Mouse (Mus musculus) heart, postnatal 25 days (tissue): ENCODE measurements around the gene Pdzk1. TPM values are rescaled to one million over a fixed set of nuclear protein-coding genes. Genes with fewer than 3 reads are reported as not detected.

Experiments
- DNase-seq: peaks from one replicate; pipeline ENCODE4 v3.0.0; 2022; ENCODE audit warnings: low spot score
- intact Hi-C: fragments of 180-260 bp; cut with DNase I; formaldehyde crosslinking; loops from one replicate; pipeline ENCODE4 v1.15.1; 2025
- total RNA-seq, 2 experiments: library from RNA; stranded (reverse); gene quantifications; 2 replicates each; pipeline ENCODE4 v1.2.3; 2021

Gene Pdzk1
- total RNA-seq, 2 experiments from 2014 or later, result not detected

DNA sequence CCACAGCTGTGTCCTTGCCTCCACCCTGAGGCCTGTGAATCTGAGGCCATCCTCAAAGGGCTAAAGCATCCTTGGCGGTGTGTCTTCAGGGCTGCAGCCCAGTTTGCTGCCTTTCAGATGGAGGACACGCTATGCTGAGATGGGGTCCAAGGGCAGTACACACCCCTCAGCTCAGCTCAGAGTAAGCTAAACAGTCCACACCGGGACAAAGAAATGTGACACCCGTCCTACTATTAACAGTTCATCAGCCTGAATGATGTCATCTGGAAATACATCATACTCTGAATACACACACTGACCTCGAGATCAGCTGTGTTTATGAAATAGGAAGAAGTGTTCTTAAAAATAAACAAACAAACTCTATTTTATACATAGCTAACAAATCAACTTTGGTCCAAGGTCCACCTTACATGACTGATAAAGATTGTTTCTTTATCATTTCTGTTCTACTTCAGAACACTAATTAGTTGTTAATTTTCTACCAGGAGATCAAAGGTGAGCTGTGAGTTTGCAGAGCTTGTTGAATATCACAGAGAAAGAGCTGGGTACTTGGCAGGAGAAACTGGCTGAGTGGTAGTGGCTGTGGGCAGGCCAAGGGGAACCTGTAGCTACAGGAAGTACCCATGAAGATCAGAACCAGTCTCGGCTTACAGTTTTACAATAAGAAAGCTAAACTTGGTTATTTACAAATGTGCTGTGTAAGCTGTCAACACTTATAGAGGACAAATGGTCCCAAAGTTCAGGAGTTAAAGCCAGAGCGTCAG lies 45.9 kb downstream of the Pdzk1 start:
- intact Hi-C loops, result no loop called here
- DNase-seq, result no peak

DNA sequence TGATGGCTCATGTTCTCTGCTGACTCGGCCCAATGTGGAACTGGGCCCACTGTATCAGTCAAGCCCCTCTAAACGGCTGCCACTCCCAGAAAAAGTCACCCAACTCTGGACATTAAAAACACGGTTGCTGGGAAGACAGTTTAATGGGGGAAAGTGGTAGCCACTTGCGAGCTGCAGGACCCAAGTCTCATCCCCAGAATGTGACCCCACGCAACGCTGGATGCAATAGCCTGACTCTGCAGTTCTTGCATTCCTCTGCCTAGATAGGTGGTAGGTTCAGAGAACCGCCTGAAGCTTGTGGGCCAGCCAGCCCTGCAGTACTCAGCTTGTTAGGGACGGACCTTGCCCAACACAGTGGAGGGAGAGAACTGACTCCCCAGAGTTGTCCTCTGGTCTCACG lies 50.5 kb downstream of the Pdzk1 start:
- no peak for DNase-seq
- intact Hi-C loops, result no loop called here

DNA sequence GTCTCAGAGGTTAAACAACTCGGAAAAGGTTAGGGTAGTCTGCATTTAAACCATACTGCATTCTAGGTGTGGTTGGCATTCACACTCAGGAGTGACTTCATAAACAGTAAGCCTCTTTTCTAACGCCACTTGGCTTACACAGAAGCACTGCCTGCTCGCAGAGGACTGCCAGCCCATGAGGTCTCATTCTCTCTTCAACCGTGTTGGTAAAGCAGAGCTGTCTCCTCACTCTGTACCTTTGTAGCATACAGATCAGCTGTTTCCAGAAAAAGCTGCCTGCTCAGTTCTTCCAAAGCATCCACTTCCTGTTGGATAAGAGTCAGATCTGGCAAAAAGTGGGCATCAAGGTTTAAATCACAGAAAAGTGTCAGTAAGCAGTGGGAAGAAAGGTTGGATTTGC lies 51.3 kb downstream of the Pdzk1 start:
- intact Hi-C loops, result no loop called here
- DNase-seq, result no peak

DNA sequence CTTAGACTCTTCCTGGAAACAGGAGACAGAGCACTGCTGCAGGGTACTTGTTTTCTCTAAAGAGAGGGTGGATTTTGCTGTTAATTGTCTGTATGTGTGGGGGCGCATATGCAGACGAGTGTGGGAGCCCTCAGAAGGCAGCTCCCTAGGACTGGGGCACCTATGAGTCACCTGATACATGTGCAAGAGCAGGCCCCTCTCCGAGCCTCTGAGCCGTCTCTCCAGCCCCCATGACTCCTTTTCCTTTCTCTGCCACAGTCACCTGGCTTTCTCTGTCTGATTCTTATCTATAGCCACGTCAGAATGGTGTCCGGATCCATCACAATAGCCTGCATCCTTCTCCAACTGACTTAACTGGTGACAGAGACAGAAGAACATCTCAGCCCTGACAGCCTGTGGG lies 52.5 kb downstream of the Pdzk1 start:
- DNase-seq, result no peak
- intact Hi-C loops, result no loop called here

DNA sequence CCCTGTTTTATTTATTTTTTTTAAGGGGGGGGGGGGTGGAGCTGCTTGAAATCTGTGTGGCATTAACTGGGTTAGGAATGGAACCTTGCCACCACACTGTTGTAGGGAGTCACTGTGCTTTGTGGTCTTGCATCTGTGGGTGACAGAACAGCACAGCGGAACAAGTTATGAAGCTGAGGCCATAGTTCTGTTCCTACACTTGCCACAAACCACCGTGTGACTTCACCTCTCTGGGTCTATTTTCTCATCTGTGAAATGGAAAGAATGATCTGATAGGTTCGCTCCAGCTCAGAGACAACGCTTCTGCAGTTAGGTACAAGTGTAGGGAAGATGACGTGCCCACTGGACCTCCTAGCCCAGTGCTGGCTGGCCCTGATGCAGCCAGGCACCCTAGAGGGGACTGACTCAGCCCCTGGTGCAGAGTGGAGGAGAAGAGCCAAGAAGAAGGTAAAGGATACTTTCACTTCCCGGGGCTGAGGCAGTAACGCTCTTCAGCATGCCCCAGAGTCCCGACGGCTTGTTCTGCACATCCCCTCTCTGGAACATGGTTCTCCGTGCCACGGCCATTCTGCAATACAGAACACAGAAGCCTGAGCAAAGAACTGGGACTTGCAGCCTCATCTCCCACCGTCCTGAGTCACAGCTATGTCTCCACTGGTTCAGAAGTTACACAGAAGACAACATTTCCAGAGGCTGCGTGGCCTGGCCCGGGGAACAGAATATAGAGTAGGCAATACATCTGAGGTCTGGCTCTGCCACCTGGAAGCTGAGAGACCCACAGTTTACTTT lies 53.2 kb downstream of the Pdzk1 start:
- intact Hi-C loops, result no loop called here
- DNase-seq, result no peak

DNA sequence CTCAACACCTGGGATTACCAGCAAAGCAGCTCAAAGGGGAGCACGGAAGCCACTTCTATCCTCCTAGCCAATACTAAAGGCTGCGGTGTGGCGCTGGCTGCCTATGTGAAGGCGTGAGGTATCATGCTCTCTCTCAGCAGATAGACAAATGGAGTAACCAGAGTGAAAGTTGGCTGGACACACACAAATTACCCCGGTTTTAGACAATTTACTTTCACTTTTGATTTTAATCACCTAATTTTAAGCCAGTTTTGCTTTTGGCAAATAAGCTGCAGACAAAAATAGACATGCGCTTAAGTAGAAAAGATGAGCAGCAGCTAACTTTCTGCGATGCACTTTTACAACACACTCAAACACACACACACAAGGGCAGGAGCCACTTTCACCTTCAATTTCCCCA lies 54.6 kb downstream of the Pdzk1 start:
- no peak for DNase-seq
- intact Hi-C loops, result no loop called here

DNA sequence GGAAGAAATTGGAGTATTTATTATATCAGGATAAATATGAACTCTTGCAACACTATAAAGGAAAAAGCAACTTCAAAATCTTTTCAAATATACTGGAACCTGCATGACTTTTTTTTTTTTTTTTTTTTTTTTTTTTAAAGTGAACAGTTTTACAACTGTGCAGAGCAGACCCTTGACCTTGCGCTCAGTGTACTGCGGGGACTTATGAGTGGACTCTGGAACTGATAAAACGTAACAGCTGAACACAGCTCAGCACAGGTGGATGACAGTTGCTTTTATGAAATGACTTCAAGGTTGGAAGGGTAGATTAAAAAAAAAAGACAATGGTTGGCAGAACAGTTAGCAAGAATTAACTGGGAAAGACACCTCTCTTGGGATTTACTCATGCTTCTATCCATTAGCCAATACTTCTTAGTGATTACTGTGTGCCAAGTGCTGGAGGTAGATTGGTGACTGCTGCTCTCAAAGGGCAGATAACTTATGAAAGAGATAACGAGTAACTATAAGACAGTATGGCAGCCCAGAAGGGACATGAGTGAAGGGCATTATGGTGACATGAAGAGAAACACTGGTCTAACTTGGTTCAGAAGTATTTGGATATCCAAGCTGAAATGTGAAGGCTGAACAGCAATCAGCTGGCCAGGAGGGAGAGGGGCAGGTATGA lies 73.4 kb downstream of the Pdzk1 start:
- DNase-seq, result no peak
- intact Hi-C loops, result no loop called here

DNA sequence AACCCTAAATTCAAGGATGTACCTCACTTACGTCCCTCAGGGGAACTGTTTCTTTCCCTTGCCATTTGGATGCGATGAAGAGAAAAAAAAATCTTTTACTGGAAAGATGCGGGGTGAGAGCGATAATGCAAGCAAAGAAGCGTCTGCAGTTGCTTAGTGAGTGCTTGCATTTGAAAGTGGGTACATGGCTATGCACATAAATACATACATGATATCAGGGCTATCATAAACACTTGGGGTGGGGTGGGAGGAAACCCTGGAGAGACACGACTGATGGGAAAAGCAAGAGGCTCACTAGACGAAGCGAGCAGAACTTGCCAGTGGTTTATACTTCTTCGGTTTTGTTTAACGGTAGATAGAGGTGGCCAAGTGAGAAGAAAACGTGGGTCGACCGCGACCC lies 75.3 kb downstream of the Pdzk1 start, which contains the start of gene Gja5:
Gja5 (plus strand) TSS at position 301 of the 400 bp plus-strand sequence.
- intact Hi-C loops, result no loop called here
- no peak for DNase-seq

DNA sequence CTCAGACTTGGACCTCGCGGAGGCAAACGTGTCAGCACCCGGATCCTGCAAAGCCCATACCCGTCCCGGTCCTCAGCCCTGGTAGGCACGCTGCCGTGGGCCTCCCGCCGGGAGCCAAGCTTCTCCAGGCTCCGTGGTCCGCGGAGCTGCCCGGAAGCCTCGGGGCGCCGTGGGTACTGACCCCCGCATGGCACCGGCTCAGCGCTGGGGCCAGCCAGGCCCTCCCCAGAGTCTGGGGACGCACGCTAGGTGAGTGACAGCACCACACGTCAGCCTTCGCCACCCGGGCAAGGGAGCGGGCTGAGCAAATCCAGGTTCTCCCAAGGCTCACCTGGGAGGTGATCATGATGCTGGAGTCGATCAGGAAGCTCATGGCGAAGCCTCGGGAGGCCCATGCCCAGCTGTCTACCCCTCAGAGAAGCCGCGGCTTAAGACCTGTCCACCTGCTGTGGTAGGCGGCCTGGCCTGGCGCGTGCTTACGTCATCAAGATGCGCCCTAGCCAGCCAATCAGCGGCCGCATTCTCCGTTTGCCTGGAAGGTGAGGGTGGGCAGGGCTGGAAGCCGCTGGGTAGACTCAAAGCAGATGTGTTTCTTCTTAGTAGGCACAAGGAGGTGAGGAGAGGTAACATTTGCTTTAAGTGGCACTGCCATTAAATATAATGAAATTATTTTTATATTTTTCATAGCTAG lies 75.9 kb downstream of the Pdzk1 start, which contains the start of gene Gpr89:
Gpr89 (minus strand) TSS at position 496 of the 691 bp plus-strand sequence.
- peak; percentile 84 for DNase-seq
- intact Hi-C loops, result no loop called here

DNA sequence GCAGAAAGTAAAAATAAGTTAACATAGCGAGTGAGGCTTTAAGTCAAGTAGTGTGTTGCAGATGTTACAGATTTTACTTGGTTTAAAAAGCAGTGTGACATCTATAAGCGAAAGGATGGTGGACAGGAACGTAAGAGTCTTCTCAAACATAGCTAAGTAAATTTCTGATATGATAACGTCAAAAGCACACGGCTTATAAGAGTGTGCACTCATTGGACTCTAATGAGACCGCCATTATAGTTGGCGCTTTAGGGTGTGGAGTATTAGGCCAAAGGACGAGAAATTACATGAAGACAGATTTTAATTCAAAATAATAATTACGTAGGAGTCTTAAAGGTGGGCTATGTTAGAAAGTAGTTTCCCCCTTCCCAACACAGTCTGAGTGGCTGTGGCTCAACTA lies 76.5 kb downstream of the Pdzk1 start:
- intact Hi-C loops, result no loop called here
- DNase-seq, result no peak

Other genes starting within 250 kb of the Pdzk1 start
- gene Polr3gl, start 235.1 kb upstream of the Pdzk1 start, total RNA-seq, result 10 to 100 TPM; 25.2 to 25.9 TPM
- 1 to 10 TPM; 1.9 to 2.4 TPM for gene Ankrd34a, start 232.6 kb upstream of the Pdzk1 start, total RNA-seq
- 10 to 100 TPM; 25.4 to 27.2 TPM for gene Lix1l, start 228.1 kb upstream of the Pdzk1 start, total RNA-seq
- 10 to 100 TPM; 27.9 to 34.1 TPM for gene Rbm8a, start 199.4 kb upstream of the Pdzk1 start, total RNA-seq
- gene Pex11b, start 193.9 kb upstream of the Pdzk1 start, total RNA-seq, result 10 to 100 TPM; 30.2 to 32.6 TPM
- gene Gm42957, start 193.8 kb upstream of the Pdzk1 start, total RNA-seq, result under 1 TPM; 0.14 to 0.16 TPM
- gene Itga10, start 183.7 kb upstream of the Pdzk1 start, total RNA-seq, result 1 to 10 TPM in 1 of 2 experiments, under 1 TPM in 1; 0.84 to 1.0 TPM
- under 1 TPM; 0.60 to 0.95 TPM for gene Ankrd35, start 159.2 kb upstream of the Pdzk1 start, total RNA-seq
- 10 to 100 TPM; 14.0 to 17.5 TPM for gene Pias3, start 132.9 kb upstream of the Pdzk1 start, total RNA-seq
- 1 to 10 TPM; 2.3 to 3.2 TPM for gene Nudt17, start 120.7 kb upstream of the Pdzk1 start, total RNA-seq
- gene Polr3c, start 101.7 kb upstream of the Pdzk1 start, total RNA-seq, result 10 to 100 TPM; 23.1 to 25.2 TPM
- gene Rnf115, start 101.6 kb upstream of the Pdzk1 start, total RNA-seq, result 10 to 100 TPM; 22.8 to 23.3 TPM
- gene Cd160, start 67 bp downstream of the Pdzk1 start, total RNA-seq, result not detected
- 10 to 100 TPM; 14.4 to 15.3 TPM for gene Gja5, start 75.4 kb downstream of the Pdzk1 start, total RNA-seq
- gene Gpr89, start 76.1 kb downstream of the Pdzk1 start, total RNA-seq, result 10 to 100 TPM; 19.9 to 21.5 TPM
- under 1 TPM in 1 of 2 experiments, not detected in 1; 0.03 TPM for gene Gja8, start 96.7 kb downstream of the Pdzk1 start, total RNA-seq